Mouse (Mus musculus): ENCODE measurements around the gene Ddah1. TPM values are rescaled to one million over a fixed set of nuclear protein-coding genes. Genes with fewer than 3 reads are reported as not detected.

Gene Ddah1
- polyA plus RNA-seq, 1 experiment from 2014 or later: 30.1 TPM

DNA sequence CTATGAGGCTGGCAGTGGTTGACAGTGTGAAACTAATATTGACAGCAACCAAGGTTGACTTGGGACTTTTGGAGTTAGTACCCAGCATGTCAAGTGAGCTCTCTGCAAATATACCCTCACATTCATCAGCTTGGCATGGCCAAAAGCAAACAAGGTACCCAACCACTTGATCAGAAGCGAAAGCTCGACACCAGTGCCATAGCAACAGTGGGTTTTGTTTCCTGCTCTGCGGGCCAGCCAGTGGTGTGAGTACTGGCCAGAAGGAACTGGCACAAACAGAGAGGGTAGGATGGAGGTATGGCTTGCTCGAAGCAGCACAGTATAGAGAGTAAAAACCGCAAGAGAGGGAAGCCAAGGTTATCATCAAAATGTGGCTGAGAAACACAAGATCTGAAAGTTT, 157.9 kb downstream of the Ddah1 start:
- Histone ChIP-seq H3K4me2 (no peak overlapping the region), H3K9me3 (ENCODE audit: low read depth, low read length) (0 out of 2 replicates have a peak, but pooled peaks cover 5% of the 10 kb centered on the region), H3K4me3 (ENCODE audit: low read depth, low read length) (no peak overlapping the region), H3K9ac (no peak overlapping the region), H3K27me3 (ENCODE audit: insufficient read depth, low read length) (no peaks in the 10 kb centered on the region), H3K27ac (ENCODE audit: low read depth) (no peak overlapping the region), H3K4me1 (ENCODE audit: insufficient read depth) (no peaks in the 10 kb centered on the region), H3K36me3 (ENCODE audit: insufficient read depth) (no peaks in the 10 kb centered on the region)
- ATAC-seq (ENCODE audit: insufficient read depth) (no peak), DNase-seq (no peak)
- TF ChIP-seq CTCF (IDR thresholded peaks at IDR 0.05; ENCODE audit: low read depth): no peak
- WGBS: 78% methylated on average over 5 of the region's 5 CpGs

DNA sequence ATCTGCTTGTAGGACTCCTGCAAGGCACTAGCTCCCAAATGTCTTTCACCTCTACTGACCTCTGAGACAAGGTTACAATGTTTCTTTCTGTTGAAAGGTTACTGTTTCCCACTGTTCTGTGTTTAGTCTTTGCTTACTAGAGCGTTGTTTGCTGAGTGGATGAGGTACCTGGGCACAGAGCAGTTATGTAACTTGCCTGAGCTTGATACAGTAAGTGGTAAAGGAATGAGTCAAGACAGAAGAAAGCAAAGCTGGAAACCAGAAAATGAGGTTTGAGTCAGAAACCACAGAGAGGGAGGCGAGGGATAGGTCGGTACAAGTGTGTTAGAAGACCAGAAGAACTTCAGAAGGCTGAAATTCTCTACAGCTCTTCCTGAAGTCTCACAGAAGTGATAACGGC, 158.4 kb downstream of the Ddah1 start:
- no peak overlapping the region for H3K4me2 ChIP-seq
- H3K4me3 ChIP-seq (ENCODE audit: low read depth, low read length): no peak overlapping the region
- H3K36me3 ChIP-seq (ENCODE audit: insufficient read depth): no peaks in the 10 kb centered on the region
- H3K4me1 ChIP-seq (ENCODE audit: insufficient read depth): no peaks in the 10 kb centered on the region
- no peak overlapping the region for H3K9ac ChIP-seq
- H3K9me3 ChIP-seq (ENCODE audit: low read depth, low read length): 0 out of 2 replicates have a peak, but pooled peaks cover 5% of the 10 kb centered on the region
- DNase-seq (no peak), ATAC-seq (ENCODE audit: insufficient read depth) (no peak)
- TF ChIP-seq CTCF (IDR thresholded peaks at IDR 0.05; ENCODE audit: low read depth): no peak
- no peak overlapping the region for H3K27ac ChIP-seq (ENCODE audit: low read depth)
- H3K27me3 ChIP-seq (ENCODE audit: insufficient read depth, low read length): no peaks in the 10 kb centered on the region
- WGBS: 89% methylated on average over 4 of the region's 4 CpGs

DNA sequence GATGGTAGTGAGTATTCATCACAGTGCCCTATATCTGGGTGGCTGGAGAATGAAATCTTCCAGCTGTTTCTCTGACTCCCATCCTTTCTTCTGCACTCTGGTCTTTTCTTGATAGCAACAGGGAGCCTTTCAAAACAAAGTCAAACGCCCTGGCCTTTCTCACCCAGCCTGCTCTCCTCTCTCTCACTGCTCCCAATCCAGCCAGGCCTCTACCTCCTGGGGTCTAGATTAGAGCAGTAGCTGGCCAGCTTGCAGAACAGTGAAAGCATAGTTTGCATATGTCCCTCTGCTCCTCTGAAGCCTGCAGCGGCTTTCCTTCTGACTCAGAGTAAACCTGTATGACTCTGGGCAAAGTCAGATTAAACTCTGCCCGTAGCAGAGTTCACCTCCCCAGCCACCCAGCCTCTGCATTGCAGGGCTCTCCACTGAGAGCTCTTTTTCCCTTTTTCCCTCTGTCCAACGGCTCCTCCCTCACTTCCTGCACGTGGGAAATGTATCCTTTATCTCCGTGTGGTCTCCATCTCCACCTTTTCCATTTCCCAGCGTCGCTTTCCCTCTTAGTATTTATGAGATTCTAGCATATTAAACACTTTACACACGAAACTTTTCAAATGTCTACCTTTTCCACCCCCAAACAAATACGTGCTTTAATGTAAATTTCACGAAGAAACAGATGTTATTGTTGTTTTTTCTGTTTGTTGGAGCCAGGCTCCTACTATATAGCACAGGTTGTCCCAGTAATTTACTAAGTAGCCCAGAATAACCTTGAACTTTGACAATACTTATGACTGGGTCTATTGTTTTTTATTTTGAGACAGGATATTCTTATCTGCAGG, 163.8 kb downstream of the Ddah1 start, which contains the start of gene Bcl10:
Bcl10 (plus strand) TSS at position 786 of the 836 bp plus-strand sequence.
- no peak for TF ChIP-seq CTCF (IDR thresholded peaks at IDR 0.05; ENCODE audit: low read depth)
- H3K4me1 ChIP-seq (ENCODE audit: insufficient read depth): peaks cover 9% of the 10 kb centered on the region; the same call in 1 of the 2 replicates
- no peaks in the 10 kb centered on the region for H3K36me3 ChIP-seq (ENCODE audit: insufficient read depth)
- peak within 1 kb of the TSS; percentile 87 for H3K27ac ChIP-seq (ENCODE audit: low read depth)
- WGBS: 26% methylated on average over 11 of the region's 11 CpGs
- peak within 1 kb of the TSS; percentile 88 for H3K4me3 ChIP-seq (ENCODE audit: low read depth, low read length)
- ATAC-seq (ENCODE audit: insufficient read depth) (no peak), DNase-seq (no peak)
- H3K9me3 ChIP-seq (ENCODE audit: low read depth, low read length): 0 out of 2 replicates have a peak, but pooled peaks cover 5% of the 10 kb centered on the region
- no peaks in the 10 kb centered on the region for H3K27me3 ChIP-seq (ENCODE audit: insufficient read depth, low read length)
- peak within 1 kb of the TSS; percentile 53 for H3K9ac ChIP-seq
- peak within 1 kb of the TSS; percentile 66 for H3K4me2 ChIP-seq

DNA sequence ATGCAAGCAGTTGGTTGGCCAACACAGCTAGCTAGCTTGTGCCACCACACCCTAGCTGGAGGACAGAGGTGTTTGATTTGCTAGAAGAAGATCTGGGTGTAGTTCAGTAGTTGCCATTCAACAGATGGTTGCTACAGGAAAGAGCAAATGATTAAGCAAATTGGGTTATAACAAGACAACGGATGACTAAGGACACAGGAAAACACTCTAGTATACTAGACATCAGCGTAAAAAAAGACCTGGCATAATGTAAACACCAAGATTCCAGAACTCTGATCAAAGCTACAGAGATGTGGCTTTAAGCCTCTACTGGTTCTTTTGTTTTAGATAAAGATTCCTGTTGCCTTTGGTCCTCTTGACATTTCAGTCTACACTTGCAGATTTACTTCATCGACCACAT, 164.5 kb downstream of the Ddah1 start:
- no peaks in the 10 kb centered on the region for H3K27me3 ChIP-seq (ENCODE audit: insufficient read depth, low read length)
- H3K9ac ChIP-seq: no peak overlapping the region
- WGBS: 26% methylated on average over 3 of the region's 3 CpGs
- TF ChIP-seq CTCF (IDR thresholded peaks at IDR 0.05; ENCODE audit: low read depth): no peak
- no peak for DNase-seq
- H3K9me3 ChIP-seq (ENCODE audit: low read depth, low read length): 0 out of 2 replicates have a peak, but pooled peaks cover 5% of the 10 kb centered on the region
- H3K27ac ChIP-seq (ENCODE audit: low read depth): no peak overlapping the region
- H3K4me2 ChIP-seq: peak overlapping the region; percentile 66
- peaks cover 5% of the 10 kb centered on the region; the same call in 1 of the 2 replicates for H3K36me3 ChIP-seq (ENCODE audit: insufficient read depth)
- no peak for ATAC-seq (ENCODE audit: insufficient read depth)
- H3K4me1 ChIP-seq (ENCODE audit: insufficient read depth): peaks cover 9% of the 10 kb centered on the region; the same call in 1 of the 2 replicates
- H3K4me3 ChIP-seq (ENCODE audit: low read depth, low read length): no peak overlapping the region

DNA sequence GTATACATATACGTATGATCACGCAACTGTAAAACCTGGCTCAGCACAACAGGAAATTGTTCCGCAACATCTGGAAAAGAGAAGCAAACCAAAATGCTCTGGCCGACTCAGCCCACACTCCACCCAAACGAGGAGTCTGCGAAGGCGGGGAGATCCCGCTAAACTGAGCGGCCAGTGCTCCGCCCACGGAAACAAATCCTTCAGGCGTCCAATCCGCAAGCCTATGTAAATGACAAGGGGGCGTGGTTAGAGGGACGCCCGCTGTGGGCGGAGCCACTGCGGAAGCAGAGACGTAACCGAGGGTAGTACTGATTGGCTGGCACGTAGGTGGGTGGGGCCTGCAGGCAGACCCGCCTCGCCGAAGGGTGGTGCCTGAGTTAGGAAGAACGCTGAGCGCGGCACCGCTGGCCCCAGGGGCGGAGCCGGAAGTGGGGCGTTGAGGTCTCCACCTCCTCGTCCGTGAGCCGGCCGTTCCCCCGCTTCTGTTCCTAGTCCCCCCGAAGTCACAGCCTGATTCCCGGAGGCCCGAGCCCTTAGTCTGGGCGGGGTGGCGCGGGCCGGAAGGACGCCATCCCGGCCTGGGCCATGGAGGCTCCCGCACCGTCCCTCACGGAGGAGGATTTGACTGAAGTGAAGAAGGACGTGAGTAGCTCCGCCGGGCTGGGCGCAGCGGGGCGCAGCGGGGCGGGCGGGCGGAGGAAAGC, 165.6 kb downstream of the Ddah1 start:
- Histone ChIP-seq H3K4me2 (peak overlapping the region; percentile 73), H3K9me3 (ENCODE audit: low read depth, low read length) (no peaks in the 10 kb centered on the region), H3K27ac (ENCODE audit: low read depth) (peak overlapping the region; percentile 90), H3K4me1 (ENCODE audit: insufficient read depth) (peaks cover 9% of the 10 kb centered on the region; the same call in 1 of the 2 replicates), H3K4me3 (ENCODE audit: low read depth, low read length) (peak overlapping the region; percentile 88), H3K9ac (peak overlapping the region; percentile 93), H3K36me3 (ENCODE audit: insufficient read depth) (peaks cover 9% of the 10 kb centered on the region; the same call in 1 of the 2 replicates), H3K27me3 (ENCODE audit: insufficient read depth, low read length) (no peaks in the 10 kb centered on the region)
- TF ChIP-seq CTCF (IDR thresholded peaks at IDR 0.05; ENCODE audit: low read depth): no peak
- ATAC-seq (ENCODE audit: insufficient read depth) (peak; percentile 99), DNase-seq (peak; percentile 100)
- under 1% methylated on average over 58 of the region's 58 CpGs for WGBS

- 4% methylated on average over 39 of the region's 39 CpGs for WGBS
- Histone ChIP-seq H3K36me3 (ENCODE audit: insufficient read depth) (peaks cover 12% of the 10 kb centered on the region; the same call in 1 of the 2 replicates), H3K9me3 (ENCODE audit: low read depth, low read length) (no peaks in the 10 kb centered on the region), H3K4me1 (ENCODE audit: insufficient read depth) (peaks cover 9% of the 10 kb centered on the region; the same call in 1 of the 2 replicates), H3K27me3 (ENCODE audit: insufficient read depth, low read length) (no peaks in the 10 kb centered on the region), H3K9ac (peak overlapping the region; percentile 93), H3K4me2 (peak overlapping the region; percentile 73), H3K27ac (ENCODE audit: low read depth) (peak overlapping the region; percentile 90), H3K4me3 (ENCODE audit: low read depth, low read length) (peak overlapping the region; percentile 88)
- no peak for TF ChIP-seq CTCF (IDR thresholded peaks at IDR 0.05; ENCODE audit: low read depth)
- peak; percentile 67 for DNase-seq
- peak; percentile 10; the same call in 1 of the 2 replicates for ATAC-seq (ENCODE audit: insufficient read depth)
Measured at GRCm38 (mm10) chr3:145924649-145925337, 166.3 kb downstream of the Ddah1 start.

Data from lung, embryonic 14.5 days (tissue).